Mouse (Mus musculus) layer of hippocampus, adult 8-10 months (tissue): ENCODE results near the gene Vmn2r19. TPM values are rescaled to one million over a fixed set of nuclear protein-coding genes. Genes with fewer than 3 reads are reported as not detected.

Experiments used
- total RNA-seq, 4 experiments: library from RNA; stranded (reverse); gene quantifications; 2 replicates each; pipeline ENCODE4 v1.2.4; 2022

Gene Vmn2r19
- total RNA-seq, 4 experiments from 2014 or later = not detected

Other genes with a start within 250 kb of the Vmn2r19 start
- gene Clec4a2, start 201.9 kb upstream of the Vmn2r19 start, total RNA-seq = 1 to 10 TPM; 2.9 to 3.8 (median 3.2) TPM
- under 1 TPM in 1 of 4 experiments, not detected in 3; 0.65 TPM for gene Clec4b2, start 135.4 kb upstream of the Vmn2r19 start, total RNA-seq
- gene Clec4n, start 78.5 kb upstream of the Vmn2r19 start, total RNA-seq = not detected
- not detected for gene Clec4d, start 46.2 kb upstream of the Vmn2r19 start, total RNA-seq
- not detected for gene Clec4e, start 18.5 kb upstream of the Vmn2r19 start, total RNA-seq
- gene Vmn2r20, start 109.8 kb downstream of the Vmn2r19 start, total RNA-seq = not detected
- not detected for gene Vmn2r21, start 225.1 kb downstream of the Vmn2r19 start, total RNA-seq